ENCODE assay signal across 27 mouse cellular contexts in the genomic region with DNA sequence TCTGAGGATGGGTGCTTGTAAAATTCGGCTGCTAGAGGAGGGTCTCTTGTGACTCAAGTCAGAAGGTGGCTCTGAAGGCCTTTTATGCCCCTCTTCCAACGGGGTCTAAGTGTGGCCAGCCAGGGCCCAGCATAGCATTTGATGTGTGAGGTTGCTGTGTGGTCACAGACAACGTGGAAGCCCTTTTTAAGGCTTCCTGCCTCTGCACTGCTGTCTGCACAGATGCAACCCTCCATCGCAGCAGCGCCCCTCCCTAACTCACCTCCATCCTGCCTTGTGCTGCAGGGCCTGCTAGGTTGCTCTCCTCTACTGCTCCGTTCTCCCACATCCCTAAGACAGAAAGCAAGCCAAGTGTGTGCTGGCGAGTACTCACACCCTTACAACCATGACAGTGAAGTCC. TPM values are rescaled to one million over a fixed set of nuclear protein-coding genes. Genes with fewer than 3 reads are reported as not detected.
DNase-seq lines count a peak whose midpoint lies in the region; ATAC-seq and TF ChIP-seq lines count a peak whose summit lies in the region.
"Had no signal": no experiment of that assay in that cellular context is flagged by ENCODE, and none has a peak within 500 bp of the region (broad histone marks: within the 10 kb centered on the region; RNA-seq: fewer than 3 reads in every experiment).

No protein-coding gene starts in this region.

- DNase-seq in gastrocnemius, adult 2 months: no peak
- DNase-seq in gastrocnemius, postnatal 4 days (ENCODE audit: low spot score in 2 of 2): no peak
- no peak for DNase-seq in heart, postnatal 4 days
- DNase-seq in lung, postnatal 4 days: no peak
- no peak for DNase-seq in neural tube, embryonic 10.5 days (ENCODE audit: extremely low spot score, low spot score)
- DNase-seq: adrenal gland, adult 8-10 months; cerebellum, adult 18-20 months; cerebellum, postnatal 14 days; kidney, adult 18-20 months; left cerebral cortex, postnatal 4 days; thymus, adult 18-20 months; thymus, postnatal 4 days had no signal

- intact Hi-C loops in gastrocnemius, adult 2 months (cut with DNase I): no loop called here

- ATAC-seq in heart, embryonic 16.5 days (replicated peaks; ENCODE audit: extremely low read depth, insufficient read depth, low FRiP score): no peak
- ATAC-seq in lung, embryonic 16.5 days (ENCODE audit: low read depth): peak; percentile 36; the same call in 1 of the 2 replicates
- ATAC-seq: activated CD4-positive, CD25-positive, alpha-beta regulatory T cell, adult 4 months; CD4-positive, CD25-positive, alpha-beta regulatory T cell, adult 4 months; forebrain, embryonic 14.5 days had no signal

- H3K9me3 ChIP-seq in heart, embryonic 16.5 days (replicated peaks; ENCODE audit: control insufficient read depth, low read length): no peaks in the 10 kb centered on the region
- H3K9me3 ChIP-seq in lung, embryonic 16.5 days (ENCODE audit: control insufficient read depth, low read length): no peaks in the 10 kb centered on the region
- H3K9me3 ChIP-seq: embryonic facial prominence, embryonic 12.5 days; limb, embryonic 15.5 days had no signal

- peak overlapping the region; percentile 80 for H3K27ac ChIP-seq in gastrocnemius, adult 2 months
- peak overlapping the region; percentile 50; the same call in 1 of the 2 replicates for H3K27ac ChIP-seq in heart, embryonic 16.5 days (ENCODE audit: low read length)
- peak overlapping the region; percentile 34; the same call in 1 of the 2 replicates for H3K27ac ChIP-seq in lung, embryonic 16.5 days (ENCODE audit: low read length)
- H3K27ac ChIP-seq: embryonic facial prominence, embryonic 12.5 days; left cerebral cortex, adult 2 months; limb, embryonic 15.5 days; liver, embryonic 14.5 days had no signal

- TF ChIP-seq CTCF in gastrocnemius, adult 2 months (IDR thresholded peaks at IDR 0.05): no peak

- H3K36me3 ChIP-seq in heart, embryonic 16.5 days (ENCODE audit: control insufficient read depth, insufficient read depth): no peaks in the 10 kb centered on the region
- no peaks in the 10 kb centered on the region for H3K36me3 ChIP-seq in lung, embryonic 16.5 days (ENCODE audit: control insufficient read depth, insufficient read depth, low read length)
- H3K36me3 ChIP-seq: embryonic facial prominence, embryonic 12.5 days; limb, embryonic 15.5 days had no signal

- H3K4me2 ChIP-seq in heart, embryonic 16.5 days (ENCODE audit: low read depth, low read length): no peak overlapping the region
- H3K4me2 ChIP-seq in lung, embryonic 16.5 days (ENCODE audit: low read depth, low read length): no peak overlapping the region
- H3K4me2 ChIP-seq: embryonic facial prominence, embryonic 12.5 days; limb, embryonic 15.5 days; lung, embryonic 14.5 days; midbrain, embryonic 11.5 days had no signal

- H3K27me3 ChIP-seq in heart, embryonic 16.5 days (ENCODE audit: control insufficient read depth, insufficient read depth, low read length): no peaks in the 10 kb centered on the region
- no peaks in the 10 kb centered on the region for H3K27me3 ChIP-seq in lung, embryonic 16.5 days (ENCODE audit: control insufficient read depth, insufficient read depth, low read depth, low read length)
- H3K27me3 ChIP-seq: embryonic facial prominence, embryonic 12.5 days; limb, embryonic 15.5 days had no signal

- peaks cover 14% of the 10 kb centered on the region for H3K4me1 ChIP-seq in heart, embryonic 16.5 days (ENCODE audit: control insufficient read depth, insufficient read depth, low read length)
- H3K4me1 ChIP-seq in lung, embryonic 16.5 days (replicated peaks; ENCODE audit: control insufficient read depth, insufficient read depth, low read length): no peaks in the 10 kb centered on the region
- H3K4me1 ChIP-seq: embryonic facial prominence, embryonic 12.5 days; limb, embryonic 15.5 days had no signal

- no peak overlapping the region for H3K9ac ChIP-seq in heart, embryonic 16.5 days (ENCODE audit: low read length)
- no peak overlapping the region for H3K9ac ChIP-seq in lung, embryonic 16.5 days (ENCODE audit: low read length)
- H3K9ac ChIP-seq: embryonic facial prominence, embryonic 12.5 days; limb, embryonic 15.5 days; liver, embryonic 14.5 days; lung, embryonic 14.5 days had no signal

- H3K4me3 ChIP-seq in gastrocnemius, adult 2 months: no peak overlapping the region
- H3K4me3 ChIP-seq in heart, embryonic 16.5 days (ENCODE audit: low read length): no peak overlapping the region
- H3K4me3 ChIP-seq in lung, embryonic 16.5 days (ENCODE audit: low read length): no peak overlapping the region
- H3K4me3 ChIP-seq: embryonic facial prominence, embryonic 12.5 days; erythroblast, embryonic 14.5 days; left cerebral cortex, adult 2 months; limb, embryonic 15.5 days had no signal

- 60% methylated on average over 7 of the region's 7 CpGs for WGBS in heart, embryonic 16.5 days
- 65% methylated on average over 7 of the region's 7 CpGs for WGBS in lung, embryonic 16.5 days

RNA-seq across cellular contexts. Expression of gene Csnk2a1, which starts 36.5 kb away (rescaled TPM):
- total RNA-seq in gastrocnemius, adult 2 months (2021): 100 to 1,000 TPM in 1 of 2 experiments, 10 to 100 TPM in 1; 91.1 to 102 TPM
- total RNA-seq in gastrocnemius, postnatal 4 days (2021): 10 to 100 TPM; 77.4 to 89.6 TPM
- polyA plus RNA-seq in heart, embryonic 16.5 days (2015; fragmentation: Nextera tagmentation; extraction: Ambion mirVana): 70.9 and 75.7 TPM in 2 replicates
- 100 to 1,000 TPM in 1 of 2 experiments, 10 to 100 TPM in 1; 99.7 to 103 TPM for total RNA-seq in heart, postnatal 4 days (2021)
- polyA plus RNA-seq in lung, embryonic 16.5 days (2015; fragmentation: Nextera tagmentation; extraction: Ambion mirVana): 79.4 and 84.4 TPM in 2 replicates

RNA-seq across cellular contexts. Expression of gene Tcf15, which starts 46.8 kb away (rescaled TPM):
- total RNA-seq in gastrocnemius, adult 2 months (2021): 10 to 100 TPM; 14.9 to 22.8 TPM
- 10 to 100 TPM; 18.4 to 21.9 TPM for total RNA-seq in gastrocnemius, postnatal 4 days (2021)
- polyA plus RNA-seq in heart, embryonic 16.5 days (2015; fragmentation: Nextera tagmentation; extraction: Ambion mirVana): 13.4 and 14.0 TPM in 2 replicates
- total RNA-seq in heart, postnatal 4 days (2021): 10 to 100 TPM; 29.6 to 38.0 TPM
- polyA plus RNA-seq in lung, embryonic 16.5 days (2015; fragmentation: Nextera tagmentation; extraction: Ambion mirVana): 4.7 and 6.1 TPM in 2 replicates
- total RNA-seq: granulocyte monocyte progenitor cell, adult 5-6 weeks; MEL; neutrophil, adult 5-6 weeks had no signal
- polyA plus RNA-seq: activated CD4-positive, CD25-positive, alpha-beta regulatory T cell, adult 4 months; CD4-positive, CD25-positive, alpha-beta regulatory T cell, adult 4 months had no signal
